Mouse (Mus musculus): ENCODE data around the gene Ghrh. TPM values are rescaled to one million over a fixed set of nuclear protein-coding genes. Genes with fewer than 3 reads are reported as not detected.

The Ghrh gene
- total and polyA plus RNA-seq, 3 experiments: not detected

GRCm38 (mm10) chr2:157367184-157367893, 20.0 kb upstream of the Ghrh start, which contains the start of gene Manbal:
Manbal (plus strand) TSS chr2:157367594.
- peaks cover 0 to 16% of the 10 kb centered on the region in 2 experiments; a peak in 3 of 4 replicates for H3K36me3 ChIP-seq (ENCODE audit: control insufficient read depth in 1 of 2, insufficient read depth in 2 of 2, low read length in 2 of 2)
- peaks cover 18% of the 10 kb centered on the region for H3K79me2 ChIP-seq (ENCODE audit: control insufficient read depth, insufficient read depth, low read length, poor library complexity)
- no peaks in the 10 kb centered on the region for H3K9me3 ChIP-seq (replicated peaks; ENCODE audit: insufficient read depth, low read length)
- peak within 1 kb of the TSS; percentile 91 for H3K27ac ChIP-seq (ENCODE audit: control insufficient read depth, low read depth, low read length)
- DNase-seq (ENCODE audit: low read depth, low spot score): peak; percentile 94
- H3K4me3 ChIP-seq (ENCODE audit: control insufficient read depth in 1 of 2, insufficient read depth in 1 of 2, low read depth in 2 of 2, low read length in 2 of 2): peak within 1 kb of the TSS; percentile 79 to 85
- H3K27me3 ChIP-seq (ENCODE audit: control insufficient read depth in 1 of 2, insufficient read depth in 2 of 2, low read length in 2 of 2): no peaks in the 10 kb centered on the region
- H3K4me1 ChIP-seq (ENCODE audit: control insufficient read depth in 1 of 2, insufficient read depth in 2 of 2, low read length in 2 of 2): peaks cover 4 to 16% of the 10 kb centered on the region in 2 experiments
- peak within 1 kb of the TSS; percentile 83 for H3K9ac ChIP-seq (ENCODE audit: control insufficient read depth, low read depth, low read length, poor library complexity, severe bottlenecking)
- no peak for TF ChIP-seq POLR2AphosphoS5 (IDR thresholded peaks at IDR 0.05; ENCODE audit: borderline replicate concordance, low read depth, low read length)
- TF ChIP-seq CHD2 (IDR thresholded peaks at IDR 0.05; ENCODE audit: low read length): peak; percentile 52
- TF ChIP-seq CTCF (IDR thresholded peaks at IDR 0.05 in 2 of 3, conservative IDR thresholded peaks at IDR 0.05 in 1 of 3; ENCODE audit: control insufficient read depth in 1 of 3, insufficient read depth in 1 of 3, low read depth in 2 of 3, low read length in 3 of 3, poor library complexity in 1 of 3, severe bottlenecking in 1 of 3): no peak
- TF ChIP-seq MEF2A (IDR thresholded peaks at IDR 0.05; ENCODE audit: extremely low read depth, insufficient replicate concordance, low read depth, low read length, poor library complexity, severe bottlenecking): no peak
- TF ChIP-seq ZMIZ1 (IDR thresholded peaks at IDR 0.05; ENCODE audit: low read depth, low read length): peak; percentile 59
- peak; percentile 84 for TF ChIP-seq NELFE (IDR thresholded peaks at IDR 0.05; ENCODE audit: low read depth, low read length)
- TF ChIP-seq EP300 (IDR thresholded peaks at IDR 0.05; ENCODE audit: low read depth in 1 of 2, low read length in 2 of 2): peak in 1 of 2 experiments; percentile 51; a peak in 2 of 4 replicates
- no peak for TF ChIP-seq GABPA (IDR thresholded peaks at IDR 0.05; ENCODE audit: low read depth, low read length)
- TF ChIP-seq ETS1 (IDR thresholded peaks at IDR 0.05; ENCODE audit: low read depth, low read length): peak; percentile 41
- TF ChIP-seq RCOR1 (IDR thresholded peaks at IDR 0.05; ENCODE audit: low read depth, low read length): peak; percentile 21; the same call in 1 of the 2 replicates
- TF ChIP-seq SMC3 (IDR thresholded peaks at IDR 0.05; ENCODE audit: low read depth, low read length): no peak
- no peak for TF ChIP-seq ZNF384 (IDR thresholded peaks at IDR 0.05; ENCODE audit: low read depth, low read length)
- TF ChIP-seq BHLHE40 (IDR thresholded peaks at IDR 0.05; ENCODE audit: borderline replicate concordance, low read depth, low read length): no peak
- peak; percentile 62 for TF ChIP-seq TCF12 (IDR thresholded peaks at IDR 0.05; ENCODE audit: low read depth, low read length)
- TF ChIP-seq CHD1 (IDR thresholded peaks at IDR 0.05; ENCODE audit: low read depth, low read length): peak; percentile 35; the same call in 1 of the 2 replicates
- no peak for TF ChIP-seq TAL1 (IDR thresholded peaks at IDR 0.05; ENCODE audit: low read length)
- 0 out of 2 replicates have a peak, but pooled peaks have one; percentile 31 for TF ChIP-seq USF1 (IDR thresholded peaks at IDR 0.05; ENCODE audit: low read depth, low read length)
- no peak for TF ChIP-seq USF2 (IDR thresholded peaks at IDR 0.05; ENCODE audit: borderline replicate concordance in 1 of 2, insufficient read depth in 1 of 2, low read depth in 1 of 2, low read length in 2 of 2)
- peak in 1 of 2 experiments; percentile 68; a peak in 2 of 4 replicates for TF ChIP-seq POLR2A (IDR thresholded peaks at IDR 0.05; ENCODE audit: control insufficient read depth in 1 of 2, insufficient read depth in 1 of 2, low read depth in 1 of 2, low read length in 2 of 2, poor library complexity in 1 of 2)
- TF ChIP-seq E2F4 (IDR thresholded peaks at IDR 0.05; ENCODE audit: borderline replicate concordance, low read depth, low read length): no peak
- TF ChIP-seq UBTF (IDR thresholded peaks at IDR 0.05; ENCODE audit: borderline replicate concordance, insufficient read depth, low read depth, low read length): 0 out of 2 replicates have a peak, but pooled peaks have one; percentile 76
- TF ChIP-seq HCFC1 (IDR thresholded peaks at IDR 0.05; ENCODE audit: low read depth, low read length): peak; percentile 92
- peak; percentile 27; the same call in 1 of the 2 replicates for TF ChIP-seq TBP (IDR thresholded peaks at IDR 0.05; ENCODE audit: low read depth, low read length)
- no peak for TF ChIP-seq MYB (IDR thresholded peaks at IDR 0.05; ENCODE audit: low read depth, low read length)
- TF ChIP-seq ZC3H11A (IDR thresholded peaks at IDR 0.05; ENCODE audit: low read depth, low read length): no peak
- peak; percentile 43 for TF ChIP-seq SIN3A (IDR thresholded peaks at IDR 0.05; ENCODE audit: low read length)
- peak; percentile 33; the same call in 1 of the 2 replicates for TF ChIP-seq MAX (IDR thresholded peaks at IDR 0.05; ENCODE audit: low read length)
- no peak for TF ChIP-seq GATA1 (IDR thresholded peaks at IDR 0.05; ENCODE audit: low read depth, low read length)
- TF ChIP-seq ELF1 (IDR thresholded peaks at IDR 0.05; ENCODE audit: low read depth, low read length): peak; percentile 87
- no peak; the same call in none of the 2 replicates for TF ChIP-seq POLR2AphosphoS2 (IDR thresholded peaks at IDR 0.05; ENCODE audit: low read length)
- TF ChIP-seq RAD21 (IDR thresholded peaks at IDR 0.05; ENCODE audit: low read depth, low read length): no peak
- peak; percentile 69; the same call in 1 of the 2 replicates for TF ChIP-seq KAT2A (conservative IDR thresholded peaks at IDR 0.05; ENCODE audit: low read depth, low read length)
- TF ChIP-seq MYC (IDR thresholded peaks at IDR 0.05; ENCODE audit: low read depth, low read length): 0 out of 2 replicates have a peak, but pooled peaks have one; percentile 40
- no peak; the same call in 1 of the 2 replicates for TF ChIP-seq MXI1 (IDR thresholded peaks at IDR 0.05; ENCODE audit: low read depth, low read length)
- peak; percentile 62; the same call in 1 of the 2 replicates for TF ChIP-seq MAZ (IDR thresholded peaks at IDR 0.05; ENCODE audit: low read depth, low read length)
